Mouse (Mus musculus) right cerebral cortex, postnatal 10 days (tissue): ENCODE measurements at regions not wholly inside any gene's neighbourhood (a gene's known extent, or its start where the extent isn't known, plus 50 kb on each side); places are given as distances from the start of the nearest gene placed in this dataset.
"Not testable (repeated sequence)": the region's sequence is repeated elsewhere in the genome, so short reads cannot be mapped to it uniquely, and the experiment has no call there.

ENCODE experiments used
- DNase-seq, 2 experiments: peaks; one replicate each; pipeline ENCODE4 v3.0.0; 2021; ENCODE audit warnings: low spot score in 2 of 2

DNA sequence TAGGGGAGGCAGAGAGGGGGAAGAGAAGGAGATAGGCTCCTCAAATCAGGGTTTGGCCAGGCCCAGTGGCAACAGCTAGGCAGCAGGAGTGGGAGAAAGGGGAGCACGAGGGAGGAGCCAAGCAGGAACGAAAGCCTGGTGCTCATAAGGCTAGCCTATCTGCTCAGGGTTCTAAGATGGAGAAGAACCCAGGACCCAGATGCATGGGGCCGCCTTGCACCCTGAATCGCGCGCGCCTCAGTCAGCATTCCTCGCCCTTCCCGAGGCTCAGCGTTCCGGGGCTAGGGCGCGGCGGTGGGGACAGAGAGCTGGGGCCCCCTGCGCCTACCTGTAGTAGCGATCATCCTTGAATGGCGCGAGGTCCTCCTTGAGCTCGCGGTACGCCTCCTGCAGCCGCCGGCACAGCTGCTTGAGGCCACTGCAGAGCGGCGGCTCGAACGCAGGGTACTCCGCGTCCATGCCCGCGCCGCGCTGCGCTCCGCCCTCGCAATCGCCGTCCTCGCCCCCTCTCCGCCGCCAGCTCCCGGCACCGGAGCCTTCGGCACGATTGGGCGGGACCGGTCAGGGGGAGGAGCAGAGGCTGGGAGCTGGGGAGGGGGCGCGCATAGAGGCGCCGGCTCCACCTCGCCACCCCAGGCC is 60.1 kb downstream of the Dynlt1b start:
- DNase-seq, result peak; percentile 76 to 85

GRCm38 (mm10) chr17:6490565-6490935 is 60.6 kb downstream of the Dynlt1b start:
- DNase-seq, result not testable (repeated sequence)

GRCm38 (mm10) chr17:6492501-6492900 is 62.6 kb downstream of the Dynlt1b start:
- peak; percentile 74 to 75 for DNase-seq

DNA sequence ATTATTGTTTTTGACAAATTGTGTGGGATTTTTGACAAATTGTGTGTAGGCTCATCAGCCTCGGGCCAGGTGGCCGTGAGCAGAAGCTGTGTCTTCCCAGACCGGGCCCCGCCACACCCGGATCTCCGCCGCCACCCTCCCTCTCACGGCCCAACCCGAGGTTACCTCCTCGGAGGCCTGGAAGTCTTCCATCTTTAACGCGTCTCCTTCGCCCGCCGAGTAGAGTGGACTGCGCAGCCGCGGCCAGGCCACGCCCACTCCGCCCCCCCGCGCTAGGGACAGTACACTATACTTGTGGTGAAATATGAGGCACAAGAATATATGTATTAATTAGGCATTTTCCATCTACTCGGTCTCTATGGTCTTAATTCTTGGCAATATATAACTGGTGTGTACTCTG is 63.0 kb downstream of the Dynlt1b start:
- DNase-seq, result peak; percentile 83 to 87

- DNase-seq, result not testable (repeated sequence)
Measured at GRCm38 (mm10) chr17:6496491-6496890, 66.6 kb downstream of the Dynlt1b start.

DNA sequence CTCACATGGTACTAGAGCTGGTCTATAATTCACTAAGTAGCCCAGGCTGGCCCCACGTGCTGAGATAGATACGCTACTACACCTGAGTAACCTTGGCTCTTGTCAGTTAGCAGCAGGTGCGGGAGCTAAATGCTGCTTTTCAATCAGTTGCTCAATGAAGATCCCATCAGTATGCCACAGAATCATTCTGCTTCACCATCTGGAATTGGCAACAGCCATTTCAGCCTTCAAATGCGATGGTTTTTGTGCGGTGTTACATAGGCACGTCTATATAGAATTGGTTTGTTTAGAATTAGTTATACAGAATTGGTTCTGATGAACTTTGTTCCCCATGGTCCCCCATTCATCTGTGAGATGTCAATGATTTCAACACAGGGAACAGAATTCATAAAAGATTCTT is 72.8 kb downstream of the Dynlt1b start:
- DNase-seq, result not testable (repeated sequence)

DNA sequence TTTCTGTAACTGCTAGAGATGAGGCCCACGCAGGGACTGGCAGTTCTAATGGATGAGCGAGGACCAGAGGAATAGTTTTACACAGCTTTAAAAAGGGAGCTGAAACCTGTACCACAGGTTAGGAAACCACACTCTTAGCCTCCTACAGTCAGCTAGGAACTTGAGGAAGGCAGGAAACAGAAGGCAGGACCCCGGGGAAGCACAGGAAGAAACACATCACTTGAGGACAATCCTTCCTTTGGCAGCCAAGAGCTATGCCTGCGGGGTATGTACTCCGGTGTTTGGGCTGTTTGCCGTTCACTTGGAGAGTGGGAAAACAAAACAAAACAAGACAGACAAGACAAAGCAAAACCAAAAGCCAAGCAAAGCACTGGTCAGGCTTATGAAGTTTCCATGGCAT is 76.0 kb downstream of the Dynlt1b start:
- not testable (repeated sequence) for DNase-seq

- not testable (repeated sequence) for DNase-seq
Measured at GRCm38 (mm10) chr17:6515128-6515527, 85.2 kb downstream of the Dynlt1b start.

DNA sequence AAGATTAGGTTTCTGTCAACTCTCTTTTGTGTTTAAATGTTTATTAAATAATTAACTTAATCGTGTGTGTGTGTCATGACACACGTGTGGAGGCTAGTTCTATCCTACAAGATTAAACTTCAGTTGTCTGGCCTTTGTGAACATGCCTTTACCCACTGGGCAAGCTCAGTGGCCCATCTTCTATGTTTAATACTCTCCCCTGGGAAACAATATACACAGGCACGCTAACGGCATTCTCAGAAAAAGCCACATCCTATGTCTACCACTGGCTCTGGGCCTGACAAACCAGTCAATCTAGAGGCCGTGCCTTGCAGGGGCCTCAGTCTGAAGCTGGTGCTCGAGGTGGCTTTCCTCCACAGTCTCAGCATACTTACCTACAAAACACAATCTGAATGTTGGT is 82.4 kb upstream of the Dynlt1c start:
- DNase-seq, result not testable (repeated sequence)

DNA sequence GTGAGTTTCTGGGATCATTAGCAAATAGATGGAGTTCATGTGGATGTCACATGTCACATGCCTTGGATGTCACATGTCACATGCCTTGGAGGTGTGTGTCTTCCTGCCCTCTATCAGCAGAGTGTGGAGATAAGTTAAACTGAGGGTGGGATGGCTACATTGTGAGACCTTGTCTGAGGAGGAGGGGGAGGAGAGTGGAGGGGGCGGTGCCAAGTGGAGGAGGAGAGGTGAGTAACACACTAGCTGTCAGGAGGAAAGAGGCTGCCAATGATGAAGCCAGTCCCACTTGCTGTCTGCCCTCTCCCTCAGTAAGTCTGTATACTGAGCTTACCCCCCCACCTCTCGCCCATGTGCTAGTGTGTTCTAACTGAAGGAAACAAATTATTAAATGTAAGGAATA is 81.5 kb upstream of the Dynlt1c start:
- DNase-seq, result not testable (repeated sequence)

DNA sequence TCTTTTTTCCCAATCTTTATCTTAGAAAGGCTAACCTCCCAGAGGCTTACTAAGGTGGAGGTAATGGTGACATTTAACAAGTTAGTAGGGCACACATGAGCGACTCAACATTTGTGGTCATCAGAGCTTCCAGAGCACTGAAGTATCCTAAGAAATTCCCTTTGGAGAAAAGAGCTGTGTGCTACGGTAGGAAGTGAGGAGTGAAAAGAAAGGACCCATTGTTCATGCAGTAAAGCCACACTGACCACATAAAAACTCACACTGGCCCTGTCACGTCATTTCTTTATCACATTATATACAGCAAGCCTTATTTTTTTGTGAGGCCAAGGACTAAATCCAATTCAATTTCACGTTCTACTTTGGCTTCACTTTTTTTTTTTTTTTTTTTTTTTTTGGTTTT is 80.7 kb upstream of the Dynlt1c start:
- DNase-seq, result not testable (repeated sequence)

- DNase-seq, result peak in 1 of 2 experiments; percentile 20
Measured at GRCm38 (mm10) chr17:6522185-6522584, 79.3 kb upstream of the Dynlt1c start.

GRCm38 (mm10) chr17:6538723-6539122 is 62.7 kb upstream of the Dynlt1c start:
- not testable (repeated sequence) for DNase-seq

DNA sequence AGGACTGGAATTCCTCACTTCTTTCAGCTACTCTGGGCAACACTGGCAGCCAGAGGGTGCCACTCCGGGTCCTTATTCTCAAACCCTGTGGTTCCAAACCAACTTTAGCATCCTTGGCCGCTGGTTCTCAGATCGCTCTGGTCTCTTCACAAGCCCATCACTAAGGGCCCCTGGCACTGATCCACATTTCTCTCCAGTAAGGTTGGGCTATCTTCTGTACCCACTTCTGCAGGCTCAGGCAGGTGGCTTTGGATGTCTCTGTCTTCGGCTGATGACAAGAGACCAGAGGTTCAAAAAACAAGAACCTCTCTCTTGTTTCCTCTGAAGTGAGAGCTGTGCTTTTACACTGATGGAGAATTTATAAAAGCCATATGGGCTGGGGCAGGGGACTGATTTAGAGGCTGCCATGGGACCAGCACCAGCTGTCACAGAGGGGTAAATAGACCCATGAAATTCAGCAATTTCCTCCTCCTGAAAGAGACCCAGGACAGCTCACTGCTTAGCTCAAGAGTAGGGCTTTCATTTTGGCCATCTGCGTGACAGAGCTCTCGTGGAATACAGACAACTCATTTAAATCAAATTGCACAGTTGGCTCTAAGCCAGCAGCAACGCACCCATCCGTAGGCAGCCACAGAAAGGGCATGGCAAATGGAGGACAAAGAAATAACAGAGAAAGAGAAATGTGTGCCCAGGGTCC is 54.3 kb upstream of the Dynlt1c start:
- DNase-seq, result not testable (repeated sequence)

- DNase-seq, result not testable (repeated sequence)
Measured at GRCm38 (mm10) chr17:6547937-6548336, 53.5 kb upstream of the Dynlt1c start.
